Mouse (Mus musculus) liver, embryonic 14.5 days (tissue): Measurements from ENCODE around the gene Clpsl2. TPM values are rescaled to one million over a fixed set of nuclear protein-coding genes. Genes with fewer than 3 reads are reported as not detected.

ENCODE experiments used
- ATAC-seq: fragments of 200-750 bp; cut with Nextera tagmentation; 2 replicates; pipeline ENCODE4 v1.8.0; 2017; ENCODE audit warnings: moderate number of reproducible peaks, mild to moderate bottlenecking, moderate library complexity; ENCODE audit not compliant: insufficient read depth
- DNase-seq, 3 experiments: peaks; one replicate each; pipeline ENCODE4 v3.0.0-alpha.2; 2012 to 2013; ENCODE audit warnings: low read depth in 3 of 3, low spot score in 3 of 3
- H3K27ac ChIP-seq: fragments of 300-500 bp; sonication (generic); 2 replicates; pipeline ENCODE4 v1.5.1; 2014; ENCODE audit warnings: moderate library complexity, mild to moderate bottlenecking, control low read depth, inconsistent platforms
- H3K27me3 ChIP-seq: fragments of 300-500 bp; sonication (generic); 2 replicates; pipeline ENCODE4 v1.6.1; 2014; ENCODE audit warnings: mild to moderate bottlenecking, low read length, moderate library complexity; ENCODE audit not compliant: control insufficient read depth, insufficient read depth
- H3K36me3 ChIP-seq: fragments of 300-500 bp; sonication (generic); replicated peaks from 2 replicates; pipeline ENCODE4 v1.6.1; 2014; ENCODE audit warnings: low read depth; ENCODE audit not compliant: control insufficient read depth, insufficient read depth
- H3K4me1 ChIP-seq, 2 experiments: fragments of 200-500 bp in 1 of 2; fragments of 300-500 bp in 1 of 2; sonication (generic) in 1 of 2; replicated peaks; 2 replicates each; pipeline ENCODE4 v1.6.1; 2012 to 2014; ENCODE audit warnings: antibody characterized with exemption in 1 of 2, inconsistent platforms in 1 of 2, low read length in 1 of 2; ENCODE audit not compliant: control insufficient read depth in 2 of 2, insufficient read depth in 2 of 2
- H3K4me2 ChIP-seq: fragments of 300-500 bp; sonication (generic); 2 replicates; pipeline ENCODE4 v1.6.1; 2014; ENCODE audit warnings: low read depth, mild to moderate bottlenecking, control low read depth, moderate library complexity
- H3K4me3 ChIP-seq, 2 experiments: fragments of 200-500 bp in 1 of 2; fragments of 300-500 bp in 1 of 2; sonication (generic) in 1 of 2; 2 replicates each; pipeline ENCODE4 v1.5.1; 2012 to 2014; ENCODE audit warnings: low read depth in 2 of 2, low read length in 2 of 2, mild to moderate bottlenecking in 2 of 2, control low read depth in 1 of 2, inconsistent platforms in 1 of 2, moderate library complexity in 1 of 2; ENCODE audit not compliant: insufficient read depth in 1 of 2
- H3K9ac ChIP-seq: fragments of 300-500 bp; sonication (generic); replicated peaks from 2 replicates; pipeline ENCODE4 v1.6.1; 2014; ENCODE audit warnings: mild to moderate bottlenecking, control low read depth, moderate library complexity
- H3K9me3 ChIP-seq: fragments of 300-500 bp; sonication (generic); 2 replicates; pipeline ENCODE4 v1.6.1; 2016; ENCODE audit warnings: low read length, mixed read lengths; ENCODE audit not compliant: control insufficient read depth
- CTCF ChIP-seq: IDR thresholded peaks from 2 replicates; pipeline ENCODE4 v1.5.1; 2016; ENCODE audit warnings: antibody characterized with exemption, low read depth, control low read depth
- EP300 ChIP-seq: IDR thresholded peaks from 2 replicates; pipeline ENCODE4 v1.6.1; 2016; ENCODE audit warnings: antibody characterized with exemption, low read depth
- whole genome bisulfite sequencing: fragments of 180-500 bp; shearing (Covaris S2); extraction: QIAGEN DNeasy Blood & Tissue Kit; methylation state at CpG from one replicate; pipeline ENCODE4 v1.1.7; 2014; ENCODE audit not compliant: insufficient replicate concordance; 5-methylcytosine and 5-hydroxymethylcytosine counted together
- polyA plus RNA-seq, 2 experiments: library from polyadenylated mRNA; depleted of rRNA in 1 of 2; stranded (reverse) in 1 of 2; unstranded in 1 of 2; fragments of >200 nt; fragmentation: Nextera tagmentation in 1 of 2; extraction: Ambion mirVana in 1 of 2; gene quantifications; 2 replicates each; pipeline versions ENCODE4 v1.2.1 to v1.2.3; 2012 to 2014

Clpsl2 gene
- polyA plus RNA-seq, 2 experiments, result not detected

DNA sequence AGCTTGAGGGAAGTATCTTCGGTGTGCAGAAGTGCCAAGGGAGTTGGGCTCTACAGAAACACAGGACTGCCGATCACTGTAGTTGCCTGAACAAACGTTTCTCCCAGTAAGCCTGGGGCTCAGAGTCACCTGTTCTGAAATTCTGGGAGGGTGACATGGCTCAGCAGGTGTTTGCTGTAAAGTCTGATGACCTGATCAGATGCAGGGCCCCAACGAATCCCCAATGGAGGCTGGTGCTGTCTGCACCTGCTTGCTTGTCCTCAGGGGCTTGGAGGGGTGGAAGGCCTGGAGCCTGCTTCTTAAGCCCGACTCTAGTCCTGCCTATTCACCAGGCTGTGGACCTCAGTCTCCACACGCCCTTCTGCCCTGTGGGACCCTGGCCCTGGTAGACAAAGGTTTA is 8.6 kb downstream of the Clpsl2 start:
- no peak overlapping the region for H3K4me3 ChIP-seq
- 58% methylated on average over 6 of the region's 6 CpGs for WGBS
- no peaks in the 10 kb centered on the region for H3K36me3 ChIP-seq
- no peak overlapping the region for H3K27ac ChIP-seq
- H3K4me1 ChIP-seq, result peaks cover 0 to 5% of the 10 kb centered on the region in 2 experiments; a peak in 2 of 4 replicates
- H3K4me2 ChIP-seq, result no peak overlapping the region
- H3K9me3 ChIP-seq, result no peaks in the 10 kb centered on the region
- TF ChIP-seq CTCF (no peak), EP300 (no peak)
- no peaks in the 10 kb centered on the region for H3K27me3 ChIP-seq
- ATAC-seq (no peak), DNase-seq (no peak)
- no peak overlapping the region for H3K9ac ChIP-seq

DNA sequence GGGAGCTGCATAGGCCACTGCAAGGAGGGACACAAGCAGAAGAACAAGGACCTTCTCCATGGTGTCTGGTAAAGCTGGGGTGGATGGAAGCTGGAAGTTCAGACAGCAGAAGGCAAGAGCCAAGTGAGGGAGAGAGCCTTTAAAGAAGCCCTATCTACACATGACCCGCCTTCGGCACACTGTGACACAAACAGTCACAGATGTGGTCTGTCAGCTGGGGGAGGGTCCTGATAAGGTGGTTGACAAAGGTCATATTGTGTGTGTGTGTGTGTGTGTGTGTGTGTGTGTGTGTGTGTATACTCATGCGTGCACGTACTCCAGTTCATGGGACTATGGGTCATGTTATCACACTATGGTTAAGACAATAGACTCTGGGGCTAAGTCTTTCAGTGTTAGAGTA is 11.4 kb downstream of the Clpsl2 start, which contains the start of gene Clps:
TSS of gene Clps (minus strand) at position 169 of the 400 bp plus-strand sequence.
- H3K9ac ChIP-seq, result no peak within 1 kb of the TSS
- no peaks in the 10 kb centered on the region for H3K27me3 ChIP-seq
- WGBS, result 44% methylated on average over 4 of the region's 4 CpGs
- TF ChIP-seq EP300, result no peak
- TF ChIP-seq CTCF, result no peak
- ATAC-seq, result no peak
- H3K36me3 ChIP-seq, result no peaks in the 10 kb centered on the region
- DNase-seq, result no peak
- no peak within 1 kb of the TSS for H3K4me2 ChIP-seq
- H3K4me1 ChIP-seq, result peaks cover 0 to 5% of the 10 kb centered on the region in 2 experiments; a peak in 2 of 4 replicates
- H3K9me3 ChIP-seq, result no peaks in the 10 kb centered on the region
- no peak within 1 kb of the TSS for H3K4me3 ChIP-seq
- no peak within 1 kb of the TSS for H3K27ac ChIP-seq

DNA sequence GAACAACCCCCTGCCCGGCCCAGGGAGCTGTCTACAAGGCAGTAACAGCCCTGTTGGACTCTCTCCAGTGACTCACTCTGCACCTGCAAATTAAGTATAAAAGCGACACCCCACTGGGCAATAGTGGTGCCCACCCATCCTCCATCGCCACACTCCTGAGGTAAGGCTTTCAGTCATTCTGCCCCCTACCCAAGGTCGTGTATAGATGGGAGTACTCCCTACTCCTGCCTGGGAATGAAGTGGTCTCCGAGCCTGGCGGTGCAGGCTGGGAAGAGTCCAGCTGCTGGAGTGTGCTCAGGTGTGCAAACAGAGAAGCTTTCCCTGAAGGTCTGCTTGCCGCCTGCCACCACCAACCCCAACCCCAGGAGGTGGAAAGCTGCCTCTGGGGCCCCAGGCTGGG is 12.4 kb downstream of the Clpsl2 start:
- H3K4me1 ChIP-seq, result peaks cover 0 to 2% of the 10 kb centered on the region in 2 experiments; a peak in 2 of 4 replicates
- H3K4me3 ChIP-seq, result no peak overlapping the region
- H3K27me3 ChIP-seq, result no peaks in the 10 kb centered on the region
- 43% methylated on average over 7 of the region's 7 CpGs for WGBS
- H3K9ac ChIP-seq, result no peak overlapping the region
- no peak overlapping the region for H3K4me2 ChIP-seq
- no peak overlapping the region for H3K27ac ChIP-seq
- H3K9me3 ChIP-seq, result no peaks in the 10 kb centered on the region
- TF ChIP-seq EP300 (no peak), CTCF (no peak)
- ATAC-seq (no peak), DNase-seq (no peak)
- no peaks in the 10 kb centered on the region for H3K36me3 ChIP-seq

DNA sequence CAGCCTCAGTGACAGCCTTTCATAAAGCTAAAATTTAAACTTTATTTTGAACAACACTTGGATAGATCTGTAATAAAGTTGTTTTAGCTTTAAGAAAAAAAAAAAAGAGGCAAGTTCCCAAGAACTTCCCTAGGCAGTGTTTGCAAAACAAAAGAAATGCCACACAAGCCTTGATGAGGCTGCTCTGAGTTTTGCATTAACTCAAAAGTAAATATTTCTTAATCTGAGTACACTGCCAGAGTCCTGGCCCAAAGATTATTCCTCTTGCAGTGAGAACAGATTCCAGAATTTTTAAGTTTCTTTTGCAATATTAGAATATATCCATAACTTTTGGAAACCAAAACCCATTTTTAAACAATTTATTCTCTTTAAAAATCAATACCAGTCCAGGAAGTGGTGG is 16.0 kb downstream of the Clpsl2 start:
- Histone ChIP-seq H3K4me3 (no peak overlapping the region), H3K27ac (no peak overlapping the region), H3K4me2 (no peak overlapping the region), H3K27me3 (no peaks in the 10 kb centered on the region), H3K9ac (no peak overlapping the region), H3K4me1 (no peaks in the 10 kb centered on the region), H3K9me3 (no peaks in the 10 kb centered on the region), H3K36me3 (no peaks in the 10 kb centered on the region)
- DNase-seq (no peak), ATAC-seq (no peak)
- no peak for TF ChIP-seq EP300
- TF ChIP-seq CTCF, result no peak

DNA sequence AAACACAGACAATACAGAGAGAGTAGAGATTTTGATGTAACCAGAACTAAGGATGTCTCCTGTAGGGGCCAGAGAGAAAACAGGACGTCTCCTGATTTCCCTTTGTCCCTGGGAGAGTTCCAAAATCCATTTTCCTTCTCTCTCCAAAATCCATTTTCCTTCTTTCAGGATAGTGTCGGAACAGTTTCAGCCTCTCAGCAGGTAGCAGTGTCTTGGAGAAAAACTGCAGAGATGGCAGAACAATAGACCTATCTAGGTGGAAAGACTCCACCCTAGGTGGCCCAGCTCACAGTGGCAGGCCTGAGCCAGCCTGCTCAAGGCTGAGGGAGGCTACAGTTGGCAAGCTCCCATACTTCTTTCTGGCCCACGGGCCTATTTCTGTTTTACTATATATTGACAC is 18.3 kb downstream of the Clpsl2 start:
- WGBS, result 28% methylated on average over 3 of the region's 3 CpGs
- no peaks in the 10 kb centered on the region for H3K27me3 ChIP-seq
- H3K9me3 ChIP-seq, result no peaks in the 10 kb centered on the region
- ATAC-seq (no peak), DNase-seq (no peak)
- no peak overlapping the region for H3K4me2 ChIP-seq
- no peak overlapping the region for H3K27ac ChIP-seq
- H3K4me1 ChIP-seq, result no peaks in the 10 kb centered on the region
- no peaks in the 10 kb centered on the region for H3K36me3 ChIP-seq
- no peak for TF ChIP-seq CTCF
- TF ChIP-seq EP300, result no peak
- H3K9ac ChIP-seq, result no peak overlapping the region
- no peak overlapping the region for H3K4me3 ChIP-seq

DNA sequence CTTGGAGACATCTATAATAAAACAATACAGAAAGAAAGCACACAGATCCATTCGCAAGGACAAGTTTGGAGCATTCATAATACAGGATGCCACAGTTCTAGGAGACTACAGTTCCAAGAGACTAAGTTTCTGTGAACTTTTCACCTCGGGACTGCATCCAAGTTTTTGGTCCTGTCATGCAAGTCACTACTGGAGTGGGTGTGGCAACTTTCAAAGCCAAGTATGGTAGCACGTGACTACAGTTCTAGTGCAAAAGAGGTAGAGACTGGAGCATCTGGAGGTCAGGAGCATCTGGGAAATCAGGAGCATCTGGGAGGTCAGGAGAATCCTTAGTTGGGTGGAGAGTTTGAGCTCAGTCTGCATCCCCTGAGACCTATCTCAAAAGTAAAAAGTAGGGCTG is 22.7 kb downstream of the Clpsl2 start:
- Histone ChIP-seq H3K36me3 (no peaks in the 10 kb centered on the region), H3K9ac (no peak overlapping the region), H3K9me3 (no peaks in the 10 kb centered on the region), H3K4me2 (no peak overlapping the region), H3K4me3 (no peak overlapping the region), H3K27me3 (no peaks in the 10 kb centered on the region), H3K27ac (no peak overlapping the region), H3K4me1 (0 out of 4 replicates have a peak, but pooled peaks cover 0 to 2% of the 10 kb centered on the region in 2 experiments)
- WGBS, result 64% methylated on average over 3 of the region's 3 CpGs
- DNase-seq (no peak), ATAC-seq (no peak)
- no peak for TF ChIP-seq CTCF
- TF ChIP-seq EP300, result no peak
